In genomic region chr15:31466749-31467148, GRCm38 (mm10) we compare ENCODE assay signal across 12 mouse cellular contexts.
"Had no signal": no experiment of that assay in that cellular context is flagged by ENCODE, and none has a peak within 500 bp of the region (broad histone marks: within the 10 kb centered on the region; RNA-seq: fewer than 3 reads in every experiment).

No protein-coding gene starts in this region.

- H3K9me3 ChIP-seq: kidney, embryonic 15.5 days; liver, embryonic 13.5 days; midbrain, embryonic 12.5 days; midbrain, embryonic 15.5 days had no signal

- H3K27me3 ChIP-seq: kidney, embryonic 15.5 days; liver, embryonic 13.5 days; midbrain, embryonic 12.5 days; midbrain, embryonic 15.5 days had no signal

- H3K4me1 ChIP-seq: liver, embryonic 13.5 days; midbrain, embryonic 12.5 days; midbrain, embryonic 15.5 days had no signal

- ATAC-seq: intestine, embryonic 16.5 days; midbrain, embryonic 15.5 days had no signal

- DNase-seq: kidney, adult 8-10 months; kidney, postnatal 10 days; kidney, postnatal 36 days; liver, embryonic 13.5 days; lung, adult 2 months; lung, postnatal 14 days; thymus, adult 18-20 months; thymus, postnatal 36 days had no signal

- H3K4me3 ChIP-seq: kidney, embryonic 15.5 days; liver, embryonic 13.5 days; midbrain, embryonic 12.5 days; midbrain, embryonic 15.5 days had no signal

- H3K27ac ChIP-seq: kidney, embryonic 15.5 days; liver, embryonic 13.5 days; midbrain, embryonic 12.5 days; midbrain, embryonic 15.5 days had no signal

- H3K4me2 ChIP-seq: kidney, embryonic 15.5 days; liver, embryonic 13.5 days; midbrain, embryonic 12.5 days; midbrain, embryonic 15.5 days had no signal

- H3K9ac ChIP-seq: kidney, embryonic 15.5 days; liver, embryonic 13.5 days; midbrain, embryonic 12.5 days; midbrain, embryonic 15.5 days had no signal
